Mouse (Mus musculus): Measurements from ENCODE around the gene Gnl3.

- TF ChIP-seq CTCF (IDR thresholded peaks at IDR 0.05; ENCODE audit: extremely low read depth, insufficient read length, insufficient replicate concordance, low read depth, low read length) (no peak), POLR2A (IDR thresholded peaks at IDR 0.05; ENCODE audit: low read depth, low read length) (no peak)
Measured at GRCm38 (mm10) chr14:30974204-30974603, 44.7 kb downstream of the Gnl3 start.
